Mouse (Mus musculus) spleen, adult 2 months (tissue): ENCODE measurements around the gene Gm10670. TPM values are rescaled to one million over a fixed set of nuclear protein-coding genes. Genes with fewer than 3 reads are reported as not detected.
"Not testable (repeated sequence)": the region's sequence is repeated elsewhere in the genome, so short reads cannot be mapped to it uniquely, and the experiment has no call there.

Experiments
- DNase-seq, 2 experiments: peaks; one replicate each; pipeline versions ENCODE4 v3.0.0 to v3.0.0-alpha.2; 2012 to 2021; ENCODE audit warnings: low spot score in 2 of 2, low read depth in 1 of 2
- H3K27ac ChIP-seq: fragments of 200-500 bp; 2 replicates; pipeline ENCODE4 v1.5.1; 2012; ENCODE audit warnings: low read length, inconsistent platforms; ENCODE audit not compliant: insufficient read depth
- H3K27me3 ChIP-seq: fragments of 200-500 bp; 2 replicates; pipeline ENCODE4 v1.6.1; 2012; ENCODE audit warnings: mild to moderate bottlenecking, moderate library complexity, low read length, inconsistent platforms; ENCODE audit not compliant: control insufficient read depth, insufficient read depth
- H3K36me3 ChIP-seq: fragments of 200-500 bp; 2 replicates; pipeline ENCODE4 v1.6.1; 2012; ENCODE audit warnings: mild to moderate bottlenecking, low read length, inconsistent platforms; ENCODE audit not compliant: control insufficient read depth, insufficient read depth
- H3K4me1 ChIP-seq: fragments of 200-500 bp; 2 replicates; pipeline ENCODE4 v1.6.1; 2011; ENCODE audit warnings: inconsistent platforms; ENCODE audit not compliant: control insufficient read depth, insufficient read depth, insufficient read length
- H3K4me3 ChIP-seq: fragments of 200-500 bp; 2 replicates; pipeline ENCODE4 v1.5.1; 2011; ENCODE audit warnings: mild to moderate bottlenecking, inconsistent platforms; ENCODE audit not compliant: insufficient read depth, insufficient read length; ENCODE audit errors: extremely low read depth
- WGBS: fragments of 180-500 bp; shearing (Covaris S2); methylation state at CpG from one replicate; pipeline ENCODE4 v1.1.7; 2018; 5-methylcytosine and 5-hydroxymethylcytosine counted together
- polyA plus RNA-seq: library from polyadenylated mRNA; depleted of rRNA; stranded (reverse); fragments of >200 nt; gene quantifications from 2 replicates; pipeline ENCODE4 v1.2.3, GENCODE M21; 2012; rRNA removed

The Gm10670 gene
- polyA plus RNA-seq: not detected in 2 replicates

GRCm38 (mm10) chr7:20474825-20475224, at the start of gene Gm10670:
Gene Gm10670, minus strand, starts transcription at chr7:20474925.
- not testable (repeated sequence) for H3K27ac ChIP-seq, H3K36me3 ChIP-seq, H3K4me1 ChIP-seq, H3K4me3 ChIP-seq, DNase-seq, H3K27me3 ChIP-seq
- no CpG with 5 or more reads among the region's 5 CpGs for WGBS

GRCm38 (mm10) chr7:20510434-20510833, 35.7 kb upstream of the Gm10670 start, which contains the start of gene Vmn1r103:
Gene Vmn1r103, minus strand, starts transcription at chr7:20510534.
- not testable (repeated sequence) for H3K4me1 ChIP-seq, H3K36me3 ChIP-seq, H3K27me3 ChIP-seq, DNase-seq, H3K4me3 ChIP-seq, H3K27ac ChIP-seq
- WGBS: 40% methylated on average over 1 of the region's 3 CpGs

GRCm38 (mm10) chr7:20442493-20442892, 32.2 kb downstream of the Gm10670 start, which contains the start of gene Vmn1r101:
Gene Vmn1r101, minus strand, starts transcription at chr7:20442593.
- no CpG with 5 or more reads among the region's 2 CpGs for WGBS
- not testable (repeated sequence) for DNase-seq, H3K27me3 ChIP-seq, H3K4me3 ChIP-seq, H3K27ac ChIP-seq, H3K36me3 ChIP-seq, H3K4me1 ChIP-seq

Other genes with a start within 250 kb of the Gm10670 start
- not detected in 2 replicates for gene Gm4498, start 241.1 kb downstream of the Gm10670 start, polyA plus RNA-seq
- not detected in 2 replicates for gene Gm5890, start 212.1 kb downstream of the Gm10670 start, polyA plus RNA-seq
- gene Gm4133, start 140.9 kb downstream of the Gm10670 start, polyA plus RNA-seq: not detected in 2 replicates
- not detected in 2 replicates for gene Gm5728, start 99.5 kb downstream of the Gm10670 start, polyA plus RNA-seq
- gene Vmn1r100, start 57.0 kb downstream of the Gm10670 start, polyA plus RNA-seq: not detected in 2 replicates
- gene Vmn1r101, start 32.3 kb downstream of the Gm10670 start, polyA plus RNA-seq: not detected in 2 replicates
- gene Vmn1r103, start 35.6 kb upstream of the Gm10670 start, polyA plus RNA-seq: not detected in 2 replicates
- not detected in 2 replicates for gene Vmn1r104, start 58.9 kb upstream of the Gm10670 start, polyA plus RNA-seq
- gene Gm5726, start 70.8 kb upstream of the Gm10670 start, polyA plus RNA-seq: not detected in 2 replicates
- gene Gm4141, start 101.3 kb upstream of the Gm10670 start, polyA plus RNA-seq: not detected in 2 replicates
- gene Gm4513, start 124.1 kb upstream of the Gm10670 start, polyA plus RNA-seq: not detected in 2 replicates
- gene Vmn1r107, start 194.0 kb upstream of the Gm10670 start, polyA plus RNA-seq: not detected in 2 replicates
- gene Vmn1r111, start 228.3 kb upstream of the Gm10670 start, polyA plus RNA-seq: not detected in 2 replicates